Mouse (Mus musculus) embryonic facial prominence, embryonic 13.5 days (tissue): Measurements from ENCODE around the gene Pgm5. TPM values are rescaled to one million over a fixed set of nuclear protein-coding genes. Genes with fewer than 3 reads are reported as not detected.

ENCODE experiments used
- ATAC-seq: fragments of 200-750 bp; cut with Nextera tagmentation; 2 replicates; pipeline ENCODE4 v1.8.0; 2017; ENCODE audit warnings: low read depth; ENCODE audit not compliant: insufficient number of reproducible peaks, insufficient read depth, low FRiP score, low TSS enrichment
- H3K27ac ChIP-seq: fragments of 300-500 bp; sonication (generic); 2 replicates; pipeline ENCODE4 v1.5.1; 2015; ENCODE audit warnings: moderate library complexity, mild to moderate bottlenecking, inconsistent platforms
- H3K27me3 ChIP-seq: fragments of 300-500 bp; sonication (generic); 2 replicates; pipeline ENCODE4 v1.6.1; 2015; ENCODE audit warnings: mild to moderate bottlenecking, inconsistent platforms
- H3K36me3 ChIP-seq: fragments of 300-500 bp; sonication (generic); 2 replicates; pipeline ENCODE4 v1.6.1; 2015; ENCODE audit warnings: mild to moderate bottlenecking, inconsistent platforms
- H3K4me1 ChIP-seq: fragments of 300-500 bp; sonication (generic); 2 replicates; pipeline ENCODE4 v1.6.1; 2015; ENCODE audit warnings: inconsistent platforms
- H3K4me2 ChIP-seq: fragments of 300-500 bp; sonication (generic); 2 replicates; pipeline ENCODE4 v1.6.1; 2015; ENCODE audit warnings: moderate library complexity, mild to moderate bottlenecking, inconsistent platforms
- H3K4me3 ChIP-seq: fragments of 300-500 bp; sonication (generic); 2 replicates; pipeline ENCODE4 v1.5.1; 2015; ENCODE audit warnings: mild to moderate bottlenecking, inconsistent platforms
- H3K9ac ChIP-seq: fragments of 300-500 bp; sonication (generic); 2 replicates; pipeline ENCODE4 v1.6.1; 2015; ENCODE audit warnings: mild to moderate bottlenecking, inconsistent platforms
- H3K9me3 ChIP-seq: fragments of 300-500 bp; sonication (generic); 2 replicates; pipeline ENCODE4 v1.6.1; 2016; ENCODE audit warnings: inconsistent platforms
- WGBS: fragments of 180-500 bp; shearing (Covaris S2); methylation state at CpG from one replicate; pipeline ENCODE4 v1.1.7; 2015; ENCODE audit warnings: mixed read lengths; 5-methylcytosine and 5-hydroxymethylcytosine counted together
- polyA plus RNA-seq: library from polyadenylated mRNA; unstranded; fragments of >200 nt; fragmentation: Nextera tagmentation; extraction: Ambion mirVana; gene quantifications from 2 replicates; pipeline ENCODE4 v1.2.1, GENCODE M21; 2015

Pgm5 gene
- polyA plus RNA-seq, 1 experiment from 2014 or later: 6.5 TPM

GRCm38 (mm10) chr19:24650428-24650827, 211.2 kb downstream of the Pgm5 start:
- H3K4me3 ChIP-seq: no peak overlapping the region
- 75% methylated on average over 8 of the region's 8 CpGs for WGBS
- no peak overlapping the region for H3K4me2 ChIP-seq
- no peaks in the 10 kb centered on the region for H3K27me3 ChIP-seq
- H3K4me1 ChIP-seq: peaks cover 21% of the 10 kb centered on the region
- H3K27ac ChIP-seq: no peak overlapping the region
- no peaks in the 10 kb centered on the region for H3K9me3 ChIP-seq
- H3K36me3 ChIP-seq: no peaks in the 10 kb centered on the region
- H3K9ac ChIP-seq: no peak overlapping the region
- ATAC-seq: no peak

GRCm38 (mm10) chr19:24648016-24648415, 213.6 kb downstream of the Pgm5 start:
- Histone ChIP-seq H3K27ac (no peak overlapping the region), H3K9me3 (no peaks in the 10 kb centered on the region), H3K4me3 (no peak overlapping the region), H3K27me3 (no peaks in the 10 kb centered on the region), H3K4me1 (peaks cover 17% of the 10 kb centered on the region), H3K36me3 (no peaks in the 10 kb centered on the region), H3K9ac (no peak overlapping the region), H3K4me2 (no peak overlapping the region)
- WGBS: 82% methylated on average over 8 of the region's 8 CpGs
- ATAC-seq: no peak

- Histone ChIP-seq H3K27me3 (no peaks in the 10 kb centered on the region), H3K4me1 (peaks cover 13% of the 10 kb centered on the region), H3K4me2 (no peak overlapping the region), H3K36me3 (no peaks in the 10 kb centered on the region), H3K9me3 (no peaks in the 10 kb centered on the region), H3K4me3 (no peak overlapping the region), H3K9ac (no peak overlapping the region), H3K27ac (no peak overlapping the region; the same call in 1 of the 2 replicates)
- ATAC-seq: no peak
- WGBS: 51% methylated on average over 8 of the region's 8 CpGs
Observed at GRCm38 (mm10) chr19:24646162-24646829, 215.4 kb downstream of the Pgm5 start.

GRCm38 (mm10) chr19:24644971-24645370, 216.7 kb downstream of the Pgm5 start:
- ATAC-seq: no peak
- H3K4me1 ChIP-seq: peaks cover 12% of the 10 kb centered on the region
- H3K4me2 ChIP-seq: no peak overlapping the region
- H3K4me3 ChIP-seq: no peak overlapping the region
- H3K9ac ChIP-seq: no peak overlapping the region
- H3K27me3 ChIP-seq: no peaks in the 10 kb centered on the region
- no peaks in the 10 kb centered on the region for H3K9me3 ChIP-seq
- 72% methylated on average over 10 of the region's 10 CpGs for WGBS
- no peak overlapping the region for H3K27ac ChIP-seq
- no peaks in the 10 kb centered on the region for H3K36me3 ChIP-seq

GRCm38 (mm10) chr19:24640982-24641381, 220.7 kb downstream of the Pgm5 start:
- Histone ChIP-seq H3K27ac (no peak overlapping the region), H3K4me3 (no peak overlapping the region), H3K36me3 (no peaks in the 10 kb centered on the region), H3K27me3 (no peaks in the 10 kb centered on the region), H3K9ac (no peak overlapping the region), H3K9me3 (no peaks in the 10 kb centered on the region), H3K4me1 (peaks cover 1% of the 10 kb centered on the region), H3K4me2 (no peak overlapping the region)
- ATAC-seq: no peak
- 79% methylated on average over 6 of the region's 6 CpGs for WGBS

- 93% methylated on average over 6 of the region's 6 CpGs for WGBS
- H3K36me3 ChIP-seq: no peaks in the 10 kb centered on the region
- H3K27ac ChIP-seq: no peak overlapping the region
- no peaks in the 10 kb centered on the region for H3K9me3 ChIP-seq
- ATAC-seq: no peak
- no peaks in the 10 kb centered on the region for H3K4me1 ChIP-seq
- H3K27me3 ChIP-seq: 0 out of 2 replicates have a peak, but pooled peaks cover under 1% of the 10 kb centered on the region
- H3K4me2 ChIP-seq: no peak overlapping the region
- H3K4me3 ChIP-seq: no peak overlapping the region
- no peak overlapping the region for H3K9ac ChIP-seq
Observed at GRCm38 (mm10) chr19:24637988-24638387, 223.7 kb downstream of the Pgm5 start.

- no peaks in the 10 kb centered on the region for H3K4me1 ChIP-seq
- no peak for ATAC-seq
- H3K4me2 ChIP-seq: no peak overlapping the region
- H3K36me3 ChIP-seq: no peaks in the 10 kb centered on the region
- WGBS: 82% methylated on average over 10 of the region's 10 CpGs
- H3K27me3 ChIP-seq: peaks cover 3% of the 10 kb centered on the region; the same call in 1 of the 2 replicates
- no peaks in the 10 kb centered on the region for H3K9me3 ChIP-seq
- no peak overlapping the region for H3K9ac ChIP-seq
- H3K4me3 ChIP-seq: no peak overlapping the region
- no peak overlapping the region for H3K27ac ChIP-seq
Observed at GRCm38 (mm10) chr19:24636616-24637015, 225.0 kb downstream of the Pgm5 start.

GRCm38 (mm10) chr19:24634602-24635001, 227.1 kb downstream of the Pgm5 start:
- H3K36me3 ChIP-seq: no peaks in the 10 kb centered on the region
- H3K27ac ChIP-seq: no peak overlapping the region
- H3K4me1 ChIP-seq: no peaks in the 10 kb centered on the region
- WGBS: 6% methylated on average over 7 of the region's 7 CpGs
- no peak for ATAC-seq
- H3K4me3 ChIP-seq: no peak overlapping the region
- H3K9me3 ChIP-seq: no peaks in the 10 kb centered on the region
- H3K4me2 ChIP-seq: no peak overlapping the region
- peaks cover 3% of the 10 kb centered on the region; the same call in 1 of the 2 replicates for H3K27me3 ChIP-seq
- no peak overlapping the region for H3K9ac ChIP-seq

Other genes with a start within 250 kb of the Pgm5 start
- gene Tmem252, start 187.8 kb downstream of the Pgm5 start, polyA plus RNA-seq: 3.0 and 3.2 TPM in 2 replicates
- 206 and 207 TPM in 2 replicates for gene Gm10053, start 13.8 kb upstream of the Pgm5 start, polyA plus RNA-seq
- gene Foxd4, start 39.3 kb upstream of the Pgm5 start, polyA plus RNA-seq: not detected in 2 replicates
- 23.3 and 25.2 TPM in 2 replicates for gene Cbwd1, start 99.8 kb upstream of the Pgm5 start, polyA plus RNA-seq
- 5.7 and 7.4 TPM in 2 replicates for gene Dock8, start 137.7 kb upstream of the Pgm5 start, polyA plus RNA-seq